Mouse (Mus musculus) ES-E14 (cell line): ENCODE data around the gene Spp2.

ENCODE experiments used
- HCFC1 ChIP-seq: IDR thresholded peaks from 2 replicates; pipeline ENCODE4 v1.6.1; 2012; ENCODE audit warnings: low read length, inconsistent platforms, borderline replicate concordance; ENCODE audit not compliant: insufficient read depth
- ZC3H11A ChIP-seq: IDR thresholded peaks from 2 replicates; pipeline ENCODE4 v1.6.1; 2012; ENCODE audit warnings: low read depth, mild to moderate bottlenecking, inconsistent platforms, low read length, borderline replicate concordance

DNA sequence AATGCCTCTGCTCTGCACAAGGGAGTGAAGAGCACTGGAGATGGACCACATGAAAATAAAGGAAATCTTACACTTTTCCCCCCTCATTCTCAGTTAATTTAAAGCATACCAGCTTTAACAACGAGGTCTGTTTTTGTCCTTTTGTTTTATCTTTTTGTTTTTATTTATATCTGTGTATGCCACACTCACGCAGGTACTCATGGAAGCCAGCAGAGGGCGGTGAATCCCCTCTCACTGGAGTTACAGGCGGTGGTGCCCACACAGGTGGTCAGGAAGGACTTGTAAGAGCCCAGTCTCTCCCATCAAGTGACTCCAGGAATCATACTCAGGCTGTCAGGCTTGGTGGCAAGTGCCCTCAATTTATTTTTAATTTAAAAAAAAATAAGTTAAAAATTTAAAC is 27.3 kb downstream of the Spp2 start:
- no peak for TF ChIP-seq HCFC1
- TF ChIP-seq ZC3H11A, result peak; percentile 28; the same call in 1 of the 2 replicates
